Mouse (Mus musculus): ENCODE results near the gene Dkc1.

- TF ChIP-seq CTCF (IDR thresholded peaks at IDR 0.05; ENCODE audit: control insufficient read depth, insufficient read depth, low read length) (no peak), POLR2A (IDR thresholded peaks at IDR 0.05; ENCODE audit: borderline replicate concordance, control insufficient read depth, low read depth, low read length) (no peak)
Observed at GRCm38 (mm10) chrX:75083982-75084773, 11.5 kb upstream of the Dkc1 start.
